Mouse (Mus musculus) olfactory bulb, adult 2 months (tissue): ENCODE results near the gene Kcnh1.

ENCODE experiments used
- CTCF ChIP-seq: fragments of 200-500 bp; IDR thresholded peaks from 2 replicates; pipeline ENCODE4 v1.5.1; 2012; ENCODE audit warnings: low read depth, mild to moderate bottlenecking, low read length, moderate library complexity; ENCODE audit not compliant: insufficient read depth
- POLR2A ChIP-seq: fragments of 200-500 bp; IDR thresholded peaks from 2 replicates; pipeline ENCODE4 v1.6.1; 2012; ENCODE audit warnings: mild to moderate bottlenecking, low read depth, low read length, moderate library complexity; ENCODE audit not compliant: insufficient read depth

DNA sequence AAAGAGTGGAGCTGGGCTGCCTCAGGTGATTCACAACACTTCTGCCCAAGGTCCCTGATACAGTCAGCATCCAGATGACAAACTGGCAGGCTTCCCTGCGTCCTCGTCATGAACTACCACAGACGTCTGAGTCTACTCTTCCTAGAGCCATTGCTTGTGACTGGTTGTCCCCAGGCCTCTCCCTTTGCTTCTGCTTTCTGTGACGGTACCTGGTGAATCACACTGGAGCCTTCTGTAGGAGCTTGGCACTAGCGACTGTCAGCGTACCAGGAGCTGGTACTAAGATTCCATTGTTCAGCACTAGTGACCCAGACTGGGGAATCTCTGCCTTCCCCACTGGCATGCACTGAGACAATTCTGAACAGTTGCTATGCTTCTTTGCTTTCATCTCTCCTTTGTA is 282.6 kb downstream of the Kcnh1 start:
- TF ChIP-seq CTCF = no peak
- TF ChIP-seq POLR2A = no peak
